Mouse (Mus musculus): Measurements from ENCODE around the gene Eef1akmt1. TPM values are rescaled to one million over a fixed set of nuclear protein-coding genes. Genes with fewer than 3 reads are reported as not detected.

Gene Eef1akmt1
- total and polyA plus RNA-seq, 3 experiments = 1.1 to 39.7 (median 19.1) TPM

DNA sequence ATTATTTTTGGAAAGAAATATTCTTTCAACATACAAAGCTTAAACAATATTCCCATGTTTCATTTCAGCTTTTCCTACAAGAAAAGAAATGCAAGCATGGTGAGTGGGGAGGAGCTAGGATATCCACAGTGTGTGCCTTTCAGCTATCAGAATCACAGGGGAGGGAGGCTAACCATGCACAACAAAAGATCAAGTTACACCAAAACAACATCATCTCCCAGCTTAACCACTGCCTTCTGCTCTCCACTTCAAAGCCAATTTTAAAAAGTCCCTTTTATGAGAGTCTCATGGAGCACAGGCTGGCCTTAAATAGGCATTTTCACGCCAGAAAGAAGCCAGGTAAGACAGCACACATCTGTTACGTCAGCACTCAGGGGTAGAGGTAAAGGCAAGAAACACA is 39.6 kb upstream of the Eef1akmt1 start:
- H3K4me1 ChIP-seq (ENCODE audit: insufficient read depth, low read depth, low read length) = peaks cover 3% of the 10 kb centered on the region; the same call in 1 of the 2 replicates
- H3K36me3 ChIP-seq (replicated peaks) = peaks cover 70% of the 10 kb centered on the region
- TF ChIP-seq POLR2AphosphoS5 (IDR thresholded peaks at IDR 0.05; ENCODE audit: insufficient replicate concordance, low read depth, low read length) (no peak), GATA2 (IDR thresholded peaks at IDR 0.05; ENCODE audit: borderline replicate concordance, low read depth, low read length) (no peak), TAL1 (conservative IDR thresholded peaks at IDR 0.05; ENCODE audit: low read depth, low read length) (no peak), CTCF (IDR thresholded peaks at IDR 0.05; ENCODE audit: low read depth, low read length) (no peak), GATA1 (IDR thresholded peaks at IDR 0.05; ENCODE audit: borderline replicate concordance, low read length) (no peak)

DNA sequence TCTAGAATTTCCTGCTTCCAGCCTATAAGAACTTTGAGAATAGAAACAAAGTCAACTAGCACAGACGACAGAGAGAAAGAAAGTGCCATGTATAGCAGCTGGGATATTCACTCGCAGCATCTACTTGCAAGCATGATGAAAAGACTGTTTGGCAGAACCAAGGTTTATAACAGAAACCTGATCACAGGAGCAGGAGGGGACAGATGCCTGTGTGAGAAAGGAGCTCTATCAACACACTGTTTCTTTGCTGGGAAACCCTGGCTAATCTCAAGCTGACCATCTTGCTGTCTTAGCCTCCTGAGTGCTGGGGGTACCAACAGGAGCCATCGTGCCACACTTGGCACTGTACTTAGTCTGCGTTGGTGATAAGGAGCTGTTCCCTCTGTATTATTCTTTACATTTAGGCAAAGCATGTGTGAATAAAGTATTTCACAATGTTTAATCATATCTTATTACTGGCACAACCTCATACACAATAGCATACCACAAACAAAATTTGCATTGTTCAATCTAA is 38.5 kb upstream of the Eef1akmt1 start:
- peaks cover 69% of the 10 kb centered on the region for H3K36me3 ChIP-seq (replicated peaks)
- no peak overlapping the region for H3K4me3 ChIP-seq (ENCODE audit: low read depth, low read length)
- peaks cover 3% of the 10 kb centered on the region; the same call in 1 of the 2 replicates for H3K4me1 ChIP-seq (ENCODE audit: insufficient read depth, low read depth, low read length)
- TF ChIP-seq TAL1 (conservative IDR thresholded peaks at IDR 0.05; ENCODE audit: low read depth, low read length) (no peak), POLR2AphosphoS5 (IDR thresholded peaks at IDR 0.05; ENCODE audit: insufficient replicate concordance, low read depth, low read length) (no peak), GATA1 (IDR thresholded peaks at IDR 0.05; ENCODE audit: borderline replicate concordance, low read length) (no peak), GATA2 (IDR thresholded peaks at IDR 0.05; ENCODE audit: borderline replicate concordance, low read depth, low read length) (no peak), CTCF (IDR thresholded peaks at IDR 0.05; ENCODE audit: low read depth, low read length) (no peak)
- no peak for DNase-seq (ENCODE audit: low spot score)
- no peaks in the 10 kb centered on the region for H3K27me3 ChIP-seq (ENCODE audit: insufficient read depth, low read length)
- no peaks in the 10 kb centered on the region for H3K9me3 ChIP-seq (replicated peaks)
- no peak for ATAC-seq (ENCODE audit: extremely low read depth, insufficient number of reproducible peaks, low FRiP score, poor library complexity, severe bottlenecking)

More for the DNA sequence above, 39.6 kb upstream of the Eef1akmt1 start:
- no peak for DNase-seq (ENCODE audit: low spot score)
- Histone ChIP-seq H3K9me3 (replicated peaks) (no peaks in the 10 kb centered on the region), H3K27me3 (ENCODE audit: insufficient read depth, low read length) (no peaks in the 10 kb centered on the region), H3K4me3 (ENCODE audit: low read depth, low read length) (no peak overlapping the region)
- no peak for ATAC-seq (ENCODE audit: extremely low read depth, insufficient number of reproducible peaks, low FRiP score, poor library complexity, severe bottlenecking)

DNA sequence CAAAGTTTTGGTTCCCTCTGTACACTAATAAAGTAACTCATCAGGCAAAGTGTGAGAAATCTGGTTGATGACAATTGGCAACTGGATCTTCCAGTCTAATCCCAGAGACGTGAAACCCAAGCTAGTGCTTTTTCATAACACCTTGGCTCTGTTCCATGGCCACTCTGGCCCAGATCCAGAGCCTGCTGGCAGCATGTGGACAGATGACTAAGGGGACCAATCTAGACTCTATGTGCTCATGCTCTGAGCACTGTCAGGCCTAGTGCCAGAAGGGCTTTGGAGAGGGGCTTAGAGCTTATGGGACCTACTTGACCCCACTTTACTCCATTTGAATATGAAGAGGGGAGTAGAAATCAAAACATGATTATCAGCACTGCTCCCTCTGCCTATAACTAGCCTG is 36.1 kb upstream of the Eef1akmt1 start:
- TF ChIP-seq TAL1 (conservative IDR thresholded peaks at IDR 0.05; ENCODE audit: low read depth, low read length) (no peak), GATA1 (IDR thresholded peaks at IDR 0.05; ENCODE audit: borderline replicate concordance, low read length) (no peak), POLR2AphosphoS5 (IDR thresholded peaks at IDR 0.05; ENCODE audit: insufficient replicate concordance, low read depth, low read length) (no peak), CTCF (IDR thresholded peaks at IDR 0.05; ENCODE audit: low read depth, low read length) (no peak), GATA2 (IDR thresholded peaks at IDR 0.05; ENCODE audit: borderline replicate concordance, low read depth, low read length) (no peak)
- DNase-seq (ENCODE audit: low spot score) (no peak), ATAC-seq (ENCODE audit: extremely low read depth, insufficient number of reproducible peaks, low FRiP score, poor library complexity, severe bottlenecking) (no peak)
- Histone ChIP-seq H3K9me3 (replicated peaks) (no peaks in the 10 kb centered on the region), H3K27me3 (ENCODE audit: insufficient read depth, low read length) (no peaks in the 10 kb centered on the region), H3K4me1 (ENCODE audit: insufficient read depth, low read depth, low read length) (peaks cover 3% of the 10 kb centered on the region; the same call in 1 of the 2 replicates), H3K4me3 (ENCODE audit: low read depth, low read length) (no peak overlapping the region), H3K36me3 (replicated peaks) (peaks cover 73% of the 10 kb centered on the region)

DNA sequence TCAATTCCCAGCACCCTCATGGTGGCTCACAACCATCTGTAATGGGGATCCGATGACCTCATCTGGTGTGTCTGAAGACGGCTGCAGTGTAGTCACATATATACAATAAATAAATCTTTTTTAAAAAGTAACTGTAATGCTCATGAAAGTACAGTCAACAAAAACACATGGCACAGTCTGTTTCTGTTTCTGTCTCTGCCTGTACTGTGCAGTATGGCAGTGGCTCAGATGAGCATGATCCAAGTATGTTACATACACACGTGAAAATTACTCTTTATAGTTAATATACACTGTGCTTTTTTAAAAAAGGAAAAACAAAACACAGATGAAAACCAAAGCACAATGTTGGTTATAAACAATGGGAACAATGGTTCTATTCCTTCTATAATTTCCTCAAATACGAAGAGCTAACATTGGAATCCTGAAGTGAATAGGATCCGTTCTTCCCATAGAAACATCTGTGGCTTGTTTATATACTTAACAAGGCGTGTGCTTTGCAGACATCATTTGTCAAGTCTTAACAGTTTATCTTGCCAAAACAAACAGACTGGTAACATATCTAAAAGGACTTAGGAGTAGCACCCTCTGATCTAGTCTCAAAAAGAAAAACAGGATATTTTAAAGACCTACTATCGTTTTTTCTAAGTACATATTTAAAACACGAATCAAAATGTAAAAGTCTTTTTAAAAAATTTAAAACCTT is 35.4 kb upstream of the Eef1akmt1 start:
- H3K9me3 ChIP-seq (replicated peaks) = no peaks in the 10 kb centered on the region
- no peaks in the 10 kb centered on the region for H3K27me3 ChIP-seq (ENCODE audit: insufficient read depth, low read length)
- DNase-seq (ENCODE audit: low spot score) = no peak
- H3K4me1 ChIP-seq (ENCODE audit: insufficient read depth, low read depth, low read length) = peaks cover 3% of the 10 kb centered on the region; the same call in 1 of the 2 replicates
- peaks cover 77% of the 10 kb centered on the region for H3K36me3 ChIP-seq (replicated peaks)
- no peak for ATAC-seq (ENCODE audit: extremely low read depth, insufficient number of reproducible peaks, low FRiP score, poor library complexity, severe bottlenecking)
- TF ChIP-seq CTCF (IDR thresholded peaks at IDR 0.05; ENCODE audit: low read depth, low read length) (no peak), TAL1 (conservative IDR thresholded peaks at IDR 0.05; ENCODE audit: low read depth, low read length) (no peak), POLR2AphosphoS5 (IDR thresholded peaks at IDR 0.05; ENCODE audit: insufficient replicate concordance, low read depth, low read length) (no peak), GATA1 (IDR thresholded peaks at IDR 0.05; ENCODE audit: borderline replicate concordance, low read length) (no peak), GATA2 (IDR thresholded peaks at IDR 0.05; ENCODE audit: borderline replicate concordance, low read depth, low read length) (no peak)
- H3K4me3 ChIP-seq (ENCODE audit: low read depth, low read length) = no peak overlapping the region

DNA sequence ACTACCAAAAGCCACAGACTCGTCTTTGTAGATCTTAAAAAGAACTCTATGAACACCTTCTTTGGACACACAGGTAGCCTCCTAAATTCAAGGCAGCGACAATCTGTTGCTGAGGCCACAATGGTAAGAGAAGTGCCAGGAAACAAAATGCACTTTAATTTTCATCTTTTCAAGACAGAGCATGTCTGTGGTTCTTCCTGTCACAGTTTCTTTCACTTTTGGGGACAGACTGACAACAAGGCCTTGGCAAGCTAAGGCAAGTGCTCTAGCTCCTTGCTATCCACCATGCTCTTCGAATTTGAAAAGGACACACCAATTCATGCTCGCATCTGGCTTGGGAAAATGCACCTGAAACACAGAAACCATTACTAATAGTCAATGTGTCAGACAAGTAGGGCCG is 21.9 kb upstream of the Eef1akmt1 start:
- TF ChIP-seq CTCF (IDR thresholded peaks at IDR 0.05; ENCODE audit: low read depth, low read length) = no peak
- TF ChIP-seq TAL1 (conservative IDR thresholded peaks at IDR 0.05; ENCODE audit: low read depth, low read length) = no peak
- no peak for TF ChIP-seq GATA2 (IDR thresholded peaks at IDR 0.05; ENCODE audit: borderline replicate concordance, low read depth, low read length)
- no peak for TF ChIP-seq POLR2AphosphoS5 (IDR thresholded peaks at IDR 0.05; ENCODE audit: insufficient replicate concordance, low read depth, low read length)
- no peak for TF ChIP-seq GATA1 (IDR thresholded peaks at IDR 0.05; ENCODE audit: borderline replicate concordance, low read length)
- no peak for ATAC-seq (ENCODE audit: extremely low read depth, insufficient number of reproducible peaks, low FRiP score, poor library complexity, severe bottlenecking)
- peaks cover 88% of the 10 kb centered on the region for H3K36me3 ChIP-seq (replicated peaks)

DNA sequence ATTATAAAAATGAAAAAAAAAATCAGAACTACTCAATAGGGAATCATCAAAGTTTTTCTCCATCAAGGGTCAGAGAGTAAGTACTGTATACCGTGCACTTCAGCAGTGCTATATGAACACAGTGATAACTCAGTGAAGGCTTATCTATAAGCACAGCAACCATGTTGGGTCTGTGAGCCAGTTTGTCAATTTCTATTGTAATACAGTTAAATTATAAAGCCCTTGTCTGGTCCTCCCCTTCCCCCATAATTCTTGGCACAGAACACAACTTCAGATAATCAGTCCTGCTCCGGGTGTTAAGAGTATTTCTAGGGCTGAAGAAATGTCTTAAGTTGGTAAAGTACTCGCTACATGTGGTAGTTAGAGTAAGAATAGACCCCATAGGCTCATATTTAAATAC is 20.4 kb upstream of the Eef1akmt1 start:
- TF ChIP-seq GATA1 (IDR thresholded peaks at IDR 0.05; ENCODE audit: borderline replicate concordance, low read length) = no peak
- no peak for TF ChIP-seq CTCF (IDR thresholded peaks at IDR 0.05; ENCODE audit: low read depth, low read length)
- no peak for TF ChIP-seq TAL1 (conservative IDR thresholded peaks at IDR 0.05; ENCODE audit: low read depth, low read length)
- TF ChIP-seq POLR2AphosphoS5 (IDR thresholded peaks at IDR 0.05; ENCODE audit: insufficient replicate concordance, low read depth, low read length) = no peak
- TF ChIP-seq GATA2 (IDR thresholded peaks at IDR 0.05; ENCODE audit: borderline replicate concordance, low read depth, low read length) = no peak
- no peak overlapping the region for H3K4me3 ChIP-seq (ENCODE audit: low read depth, low read length)
- H3K36me3 ChIP-seq (replicated peaks) = peaks cover 90% of the 10 kb centered on the region
- DNase-seq (ENCODE audit: low spot score) (no peak), ATAC-seq (ENCODE audit: extremely low read depth, insufficient number of reproducible peaks, low FRiP score, poor library complexity, severe bottlenecking) (no peak)
- no peaks in the 10 kb centered on the region for H3K9me3 ChIP-seq (replicated peaks)
- H3K27me3 ChIP-seq (ENCODE audit: insufficient read depth, low read length) = no peaks in the 10 kb centered on the region
- H3K4me1 ChIP-seq (ENCODE audit: insufficient read depth, low read depth, low read length) = no peaks in the 10 kb centered on the region

More for the DNA sequence above, 21.9 kb upstream of the Eef1akmt1 start:
- no peak for DNase-seq (ENCODE audit: low spot score)
- H3K4me1 ChIP-seq (ENCODE audit: insufficient read depth, low read depth, low read length) = no peaks in the 10 kb centered on the region
- H3K4me3 ChIP-seq (ENCODE audit: low read depth, low read length) = no peak overlapping the region
- no peaks in the 10 kb centered on the region for H3K9me3 ChIP-seq (replicated peaks)
- H3K27me3 ChIP-seq (ENCODE audit: insufficient read depth, low read length) = no peaks in the 10 kb centered on the region

All from G1E (cell line).